Mouse (Mus musculus): ENCODE measurements at regions not wholly inside any gene's neighbourhood (a gene's known extent, or its start where the extent isn't known, plus 50 kb on each side); places are given as distances from the start of the nearest gene placed in this dataset.

DNA sequence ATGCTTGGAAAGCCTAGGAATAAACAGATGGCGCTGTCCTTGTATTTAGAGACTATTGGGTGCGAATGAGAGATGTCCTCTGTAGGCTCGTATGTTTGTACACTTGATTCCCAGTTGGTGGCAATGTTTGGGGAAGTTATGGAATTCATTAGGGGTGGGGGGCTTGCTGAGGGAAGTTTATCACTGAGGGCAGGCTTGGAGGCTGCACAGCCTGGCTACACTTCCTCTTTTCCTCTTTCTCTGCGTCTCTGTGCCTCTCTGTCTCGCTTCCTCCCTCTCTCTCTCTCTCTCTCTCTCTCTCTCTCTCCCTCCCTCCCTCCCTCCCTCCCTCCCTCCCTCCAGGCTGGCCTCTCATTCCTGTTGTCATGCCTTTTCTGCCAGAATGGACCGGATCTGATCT, 104.2 kb upstream of the Arid2 start:
- no peak for DNase-seq (ENCODE audit: low spot score)

DNA sequence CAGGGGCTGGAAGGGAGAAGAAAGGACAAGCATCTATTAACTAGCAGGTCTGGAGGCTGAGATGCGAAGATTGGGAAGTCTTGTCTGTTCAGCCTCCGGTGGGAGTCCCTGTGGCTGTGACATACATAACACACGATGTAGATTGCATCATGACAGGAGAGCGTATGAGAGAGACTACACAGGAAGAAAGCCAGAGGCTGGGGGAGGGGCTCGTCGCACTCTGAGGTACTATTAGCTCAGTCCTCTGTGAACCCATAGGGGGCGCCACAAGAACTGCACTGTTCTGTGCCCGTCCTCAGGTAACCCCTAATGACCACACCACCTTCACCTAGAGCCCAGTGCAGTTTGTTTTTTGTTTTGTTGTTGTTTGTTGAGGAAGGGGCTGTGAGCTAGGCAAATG, 102.7 kb upstream of the Arid2 start:
- DNase-seq (ENCODE audit: low spot score) = no peak

DNA sequence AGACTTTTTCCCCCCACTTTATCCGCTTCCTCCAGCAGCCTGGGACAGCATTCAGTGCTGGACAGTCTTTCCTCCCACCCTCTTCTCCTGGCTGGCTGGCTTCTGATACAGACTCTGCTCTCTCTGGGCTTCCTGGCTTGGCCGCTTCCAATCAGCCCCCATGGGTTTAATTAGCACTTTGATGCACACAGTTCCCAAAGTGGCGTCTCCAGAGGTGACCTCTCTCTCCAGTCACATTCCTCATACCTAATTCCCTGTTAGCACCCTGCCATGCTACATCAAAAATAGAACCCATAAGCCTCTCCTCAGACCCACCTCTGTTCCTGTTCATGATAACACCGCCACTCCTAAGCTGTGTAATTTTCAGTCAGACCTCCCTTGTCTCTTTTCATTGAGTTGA, 101.9 kb upstream of the Arid2 start:
- DNase-seq (ENCODE audit: low spot score) = no peak

DNA sequence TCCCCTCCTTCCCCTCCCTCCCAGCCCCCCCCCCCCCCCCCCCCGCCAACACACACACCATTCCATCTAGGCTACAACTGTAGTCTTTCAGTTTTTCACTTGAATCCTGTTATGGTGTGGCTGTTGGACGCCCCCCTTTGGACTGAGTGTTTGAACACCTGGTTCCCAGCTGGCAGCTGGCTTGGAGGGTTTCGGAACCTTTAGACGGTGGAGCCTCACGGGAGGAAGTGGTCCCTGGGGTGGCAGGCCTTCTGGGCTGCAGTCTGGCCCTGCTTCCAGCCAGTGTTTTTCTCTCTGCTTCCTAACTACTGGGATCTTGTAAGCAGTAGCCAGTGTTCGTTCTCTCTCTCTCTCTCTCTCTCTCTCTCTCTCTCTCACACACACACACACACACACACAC, 101.4 kb upstream of the Arid2 start:
- no peak for DNase-seq (ENCODE audit: low spot score)

DNA sequence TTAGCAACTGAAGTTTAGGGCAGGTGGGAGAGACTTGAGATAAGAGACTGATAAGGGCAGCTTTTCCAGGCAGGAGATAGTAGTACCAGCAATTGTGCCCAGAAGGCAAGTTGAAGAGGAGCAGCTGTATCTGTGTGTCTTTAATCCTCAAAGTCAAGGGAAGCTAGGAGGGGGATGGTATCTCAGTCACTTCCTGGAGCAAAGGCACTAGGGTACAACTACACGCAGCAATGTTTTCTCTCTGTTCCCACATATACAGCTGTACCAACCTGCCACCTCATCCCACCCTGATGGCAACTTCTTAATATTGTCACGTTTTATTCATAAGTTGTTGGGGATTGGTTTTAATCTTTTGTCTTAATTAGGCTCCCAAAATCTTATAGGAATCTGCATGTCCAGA, 97.8 kb upstream of the Arid2 start:
- no peak for DNase-seq (ENCODE audit: low spot score)

DNA sequence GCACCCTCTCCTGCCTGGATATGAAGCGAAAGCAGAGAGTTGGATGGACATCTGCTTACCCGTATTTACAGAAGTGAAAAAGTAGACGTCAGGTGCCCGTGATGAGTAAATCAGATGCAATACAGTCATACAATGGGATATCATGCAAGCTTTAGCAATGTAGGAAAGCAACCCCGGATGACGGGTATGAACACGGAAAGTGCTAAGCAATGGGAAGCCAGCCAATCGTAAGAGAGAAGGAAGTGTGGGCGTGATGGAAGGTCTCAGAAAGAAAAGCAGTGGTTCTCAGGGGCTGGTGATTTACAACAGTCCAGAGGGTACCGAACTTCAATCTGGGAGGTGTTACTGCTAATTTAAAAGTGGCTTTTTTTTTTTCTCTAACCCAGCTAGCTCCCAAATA, 89.9 kb upstream of the Arid2 start:
- DNase-seq (ENCODE audit: low spot score) = no peak

DNA sequence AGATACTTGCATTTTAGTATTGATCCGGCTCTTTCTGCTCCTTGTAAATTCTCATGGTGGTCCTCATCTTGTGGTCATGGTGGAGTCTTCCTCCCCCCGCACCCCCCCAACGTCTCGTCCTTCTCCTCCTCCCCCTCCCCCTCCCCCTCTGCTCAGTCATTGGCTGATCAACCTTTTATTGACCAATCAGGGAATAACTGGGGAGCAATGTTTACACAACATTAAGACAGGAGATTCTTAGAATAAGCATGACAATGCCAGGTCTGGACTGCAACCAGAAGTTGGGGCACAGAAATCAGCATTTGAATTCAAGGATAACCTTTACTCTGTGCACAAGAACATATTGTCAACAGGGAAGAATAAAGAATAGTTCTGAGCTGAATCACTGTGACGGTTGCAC, 89.4 kb upstream of the Arid2 start:
- no peak for DNase-seq (ENCODE audit: low spot score)

DNA sequence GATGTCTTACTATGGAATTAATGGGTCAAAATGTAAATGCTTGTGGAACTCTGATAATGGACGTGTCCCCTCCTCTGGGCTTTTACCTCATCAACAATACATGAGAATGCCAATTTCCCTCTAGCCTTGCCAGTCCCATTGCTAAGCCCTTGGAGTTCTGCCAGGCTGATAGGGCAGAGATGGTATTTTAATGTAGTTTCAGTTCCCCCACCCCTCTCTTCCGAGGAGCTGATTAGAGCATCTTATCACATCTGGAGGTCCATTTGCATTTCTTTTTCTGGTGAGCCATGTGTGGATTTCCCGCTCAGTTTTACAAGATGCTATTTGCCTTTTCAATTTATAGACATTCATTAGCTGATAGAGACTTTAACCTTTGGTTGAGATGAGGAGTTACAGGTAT, 86.0 kb upstream of the Arid2 start:
- DNase-seq (ENCODE audit: low spot score) = peak; percentile 13

DNA sequence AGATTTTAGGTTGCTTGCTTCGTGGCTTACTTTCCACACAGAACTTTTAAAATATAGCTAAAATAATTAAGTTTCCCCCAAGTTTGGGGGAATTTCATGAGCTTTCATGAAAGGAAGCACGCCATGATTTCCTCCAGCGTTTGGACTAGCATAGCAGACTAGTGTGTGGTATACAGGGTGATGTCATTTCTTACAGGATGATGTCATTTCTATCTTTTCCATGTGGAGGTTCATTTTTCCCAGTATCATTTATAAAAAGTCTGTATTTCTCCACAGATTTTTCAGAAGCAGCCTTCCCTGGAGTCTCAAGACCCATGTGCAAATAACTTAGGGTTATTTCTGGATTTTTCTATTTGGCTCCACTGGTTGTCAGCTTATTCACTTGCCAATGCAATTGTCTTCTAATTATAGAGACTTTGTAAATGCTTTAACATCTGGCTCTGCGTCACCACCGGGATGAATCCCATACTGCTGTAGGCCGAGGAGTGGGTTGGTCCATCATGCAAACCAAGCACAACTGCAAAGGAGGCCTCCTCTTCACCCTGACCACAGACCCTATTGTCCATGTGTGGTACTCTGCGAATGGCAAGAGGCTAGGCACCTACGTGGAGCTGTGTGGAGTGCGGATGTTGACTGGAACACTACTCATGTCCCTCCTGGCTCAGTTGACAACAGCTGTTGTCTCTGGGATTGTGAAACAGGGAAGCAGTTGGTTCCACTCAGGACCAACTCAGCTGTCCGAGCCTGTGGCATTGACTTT, 85.4 kb upstream of the Arid2 start:
- DNase-seq (ENCODE audit: low spot score) = no peak

DNA sequence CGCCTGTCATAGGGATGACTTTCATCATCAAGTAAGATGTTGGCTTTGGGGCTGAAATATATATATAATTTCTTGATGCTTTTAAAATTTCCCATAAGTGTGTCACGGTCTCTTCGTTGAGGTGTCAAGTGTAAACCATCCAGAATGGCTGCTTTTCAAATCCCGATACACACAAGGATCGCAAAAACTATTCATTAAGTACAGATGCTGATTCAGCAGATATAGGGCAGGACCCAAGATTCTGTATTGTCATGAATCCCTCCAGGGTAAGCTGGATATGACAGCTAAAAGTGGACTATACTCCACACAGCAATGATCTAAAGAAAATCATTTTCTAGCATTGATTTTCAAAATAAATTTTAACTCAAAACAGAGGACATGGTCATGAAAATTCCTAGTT, 83.1 kb upstream of the Arid2 start:
- no peak for DNase-seq (ENCODE audit: low spot score)

DNA sequence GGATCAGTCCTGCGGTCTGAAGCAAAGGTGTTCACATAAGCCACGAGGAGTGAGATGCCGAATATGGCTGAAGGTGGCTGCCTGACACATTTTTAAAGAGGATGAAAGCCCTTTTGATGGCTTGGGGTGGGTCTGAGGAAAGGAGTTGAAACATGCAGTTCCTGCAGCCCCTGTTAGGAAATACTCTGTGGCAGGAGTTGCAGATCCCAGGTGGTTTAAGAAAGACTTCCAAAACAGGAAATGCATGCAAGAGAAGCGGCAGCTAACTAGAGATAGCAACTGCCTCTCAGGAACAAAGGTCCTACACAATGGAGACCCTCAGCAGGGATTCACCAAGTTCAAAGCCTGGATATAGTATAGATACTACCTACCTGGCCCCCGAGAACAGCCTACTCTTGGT, 82.7 kb upstream of the Arid2 start:
- DNase-seq (ENCODE audit: low spot score) = no peak

DNA sequence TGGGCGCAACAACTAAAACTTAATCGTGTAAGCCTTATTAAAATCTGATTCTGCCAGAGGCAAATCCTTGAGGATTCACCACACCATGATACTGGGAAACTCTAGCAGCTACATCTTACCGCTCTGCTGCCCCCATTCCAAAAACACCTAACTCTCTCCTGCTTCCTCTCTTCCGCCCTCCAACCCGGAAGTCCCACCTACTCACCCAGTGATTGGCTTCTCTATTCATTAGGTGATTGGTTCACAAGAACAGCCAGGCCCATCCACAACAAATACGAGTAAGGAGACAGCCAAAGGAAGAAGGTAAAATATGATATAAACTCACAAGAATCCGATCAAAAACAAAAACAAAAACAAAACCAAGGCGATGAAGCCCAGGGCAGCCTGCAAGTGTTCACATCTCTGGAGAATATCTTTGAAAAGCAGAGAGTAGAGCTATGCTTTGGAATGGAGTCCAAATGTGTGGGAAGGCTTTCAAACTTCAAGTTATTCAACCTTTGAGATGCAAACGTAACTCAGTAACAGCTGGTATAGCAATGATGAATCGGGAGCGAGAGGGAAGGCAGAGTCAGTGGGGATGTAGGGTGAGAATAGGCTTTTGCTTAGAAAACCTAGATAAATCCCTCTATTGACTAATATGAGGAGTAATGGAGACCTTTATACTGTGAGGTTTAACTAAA, 76.5 kb upstream of the Arid2 start:
- DNase-seq (ENCODE audit: low spot score) = no peak

DNA sequence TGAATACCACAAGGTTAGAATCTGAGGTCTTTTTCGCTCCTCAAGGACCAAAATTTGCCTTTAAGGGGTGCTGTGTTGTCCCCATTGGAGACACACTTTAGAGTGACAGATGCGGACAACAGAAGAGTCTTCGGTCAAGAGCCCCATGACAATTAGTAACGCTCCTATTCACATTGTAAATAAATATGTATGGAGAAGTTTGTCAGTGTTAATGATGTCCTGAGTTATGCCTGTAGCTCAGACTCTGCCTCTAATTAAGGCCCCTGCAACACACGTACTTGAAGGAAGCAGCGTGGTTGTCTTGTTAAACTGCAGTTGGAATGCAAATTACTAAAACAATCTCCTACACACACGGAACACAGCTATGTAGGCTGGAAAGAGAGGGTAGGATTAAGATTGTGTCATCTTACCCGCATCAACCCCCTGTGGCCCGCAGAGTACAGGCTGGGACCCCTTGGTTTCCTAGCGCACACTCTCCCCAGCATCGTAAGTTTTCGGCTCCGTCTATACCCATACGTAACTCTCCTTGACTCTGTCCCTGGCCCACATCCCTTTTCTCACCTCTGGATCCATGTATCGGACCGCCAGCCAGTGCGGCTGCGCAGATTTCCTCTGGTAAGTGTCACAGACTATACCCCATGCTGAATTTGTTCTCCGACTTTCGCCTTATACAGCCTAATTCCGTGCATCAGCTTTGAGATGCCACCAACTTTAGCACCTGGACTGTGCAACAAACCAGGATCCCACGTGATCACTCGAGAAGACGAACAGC, 73.6 kb upstream of the Arid2 start:
- DNase-seq (ENCODE audit: low spot score) = no peak

DNA sequence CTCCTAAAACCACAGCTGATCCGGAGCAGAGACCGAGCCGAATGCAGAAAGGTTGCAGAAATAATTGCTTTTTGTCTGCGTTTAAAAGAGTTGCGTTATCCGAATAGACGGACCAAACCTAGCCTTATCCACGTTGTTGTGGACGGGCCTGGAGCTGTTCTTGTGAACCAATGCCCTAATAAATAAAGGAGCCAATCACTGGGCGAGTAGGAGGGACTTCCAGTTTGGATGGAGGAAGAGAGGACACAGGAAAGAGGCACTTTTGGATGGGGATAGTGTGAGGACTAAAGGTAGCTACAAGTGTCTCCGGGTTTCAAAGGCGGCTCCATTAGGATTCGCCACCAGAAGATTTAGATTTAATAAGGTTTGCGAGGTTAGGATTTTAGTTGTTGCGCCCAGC, 69.4 kb upstream of the Arid2 start:
- no peak for DNase-seq (ENCODE audit: low spot score)

DNA sequence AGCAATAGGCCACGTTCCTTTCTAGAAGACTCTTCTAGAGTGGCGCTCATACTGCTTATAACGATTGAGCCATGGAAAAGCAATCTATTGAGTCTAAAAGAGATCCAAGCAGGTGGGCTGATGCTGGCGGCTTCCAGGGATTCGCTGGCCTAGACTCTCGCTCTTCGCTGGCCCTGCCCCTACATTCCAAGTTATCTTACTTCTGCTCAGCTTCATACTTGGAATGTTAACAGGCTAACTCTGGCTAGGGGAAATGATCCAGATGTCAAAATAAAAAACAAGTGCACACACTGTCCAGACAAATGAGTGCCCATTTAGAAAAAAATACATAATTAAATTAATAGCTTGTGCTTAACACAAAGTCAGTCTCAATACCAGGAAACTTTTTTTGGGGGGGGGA, 67.6 kb upstream of the Arid2 start:
- no peak for DNase-seq (ENCODE audit: low spot score)

DNA sequence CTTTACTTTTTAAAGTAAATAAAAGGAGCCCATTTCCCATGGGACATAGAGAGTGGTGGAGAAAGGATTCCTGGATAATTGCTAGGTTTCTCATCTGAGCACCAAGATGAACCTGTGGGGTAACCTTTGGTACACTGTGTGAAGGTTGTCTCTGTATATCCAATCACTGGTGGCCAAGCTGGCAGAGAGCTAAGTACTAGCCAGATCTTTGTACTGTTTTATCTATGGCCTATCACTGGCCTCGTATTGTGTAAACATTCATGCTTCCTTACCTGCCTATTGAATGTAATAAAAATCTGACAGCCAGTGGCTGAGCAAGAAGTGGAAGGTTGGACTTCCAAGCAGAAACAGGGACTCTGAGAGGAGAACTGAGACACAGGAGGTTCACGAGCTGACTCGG, 55.3 kb upstream of the Arid2 start:
- DNase-seq (ENCODE audit: low spot score) = no peak

DNA sequence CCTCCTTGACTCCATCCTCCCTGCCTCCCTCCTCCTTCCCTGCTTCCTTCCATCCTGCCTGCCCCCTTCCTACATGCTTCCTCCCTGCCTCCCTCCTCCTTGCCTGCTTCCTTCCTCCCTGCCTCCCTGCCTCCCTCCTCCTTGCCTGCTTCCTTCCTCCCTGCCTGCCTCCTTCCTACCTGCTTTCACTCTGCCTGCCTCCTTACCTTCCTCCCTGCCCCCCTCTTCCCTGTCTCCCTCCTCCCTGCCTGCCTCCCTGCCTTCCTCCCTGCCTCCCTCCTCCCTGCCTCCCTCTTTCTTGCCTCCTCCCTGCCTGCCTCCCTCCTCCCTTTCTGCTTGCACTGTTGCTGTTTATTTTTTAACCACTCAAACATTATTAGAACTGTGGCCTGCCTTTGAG, 54.2 kb upstream of the Arid2 start:
- DNase-seq (ENCODE audit: low spot score) = no peak

DNA sequence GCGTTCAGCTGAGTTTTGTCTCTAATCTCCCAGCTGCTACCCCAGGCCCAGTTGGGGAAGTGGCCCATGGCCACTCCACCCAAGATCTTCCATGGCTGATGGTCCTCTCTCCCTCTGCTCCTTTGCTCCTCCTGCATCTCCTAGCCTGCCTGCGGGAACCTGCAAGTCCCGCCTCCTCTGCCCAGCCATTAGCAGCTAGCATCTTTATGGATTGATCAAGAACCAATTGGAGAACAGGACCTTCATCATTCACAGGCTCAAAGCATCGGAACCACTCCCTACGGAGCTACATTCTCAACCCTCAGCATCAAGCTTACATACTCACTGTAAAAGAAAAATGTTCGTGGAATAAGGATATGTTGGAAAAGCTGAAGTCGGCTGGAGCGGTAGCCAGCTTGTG, 52.5 kb upstream of the Arid2 start:
- DNase-seq (ENCODE audit: low spot score) = no peak
